Mouse (Mus musculus): Measurements from ENCODE around the gene Scnn1g.

DNA sequence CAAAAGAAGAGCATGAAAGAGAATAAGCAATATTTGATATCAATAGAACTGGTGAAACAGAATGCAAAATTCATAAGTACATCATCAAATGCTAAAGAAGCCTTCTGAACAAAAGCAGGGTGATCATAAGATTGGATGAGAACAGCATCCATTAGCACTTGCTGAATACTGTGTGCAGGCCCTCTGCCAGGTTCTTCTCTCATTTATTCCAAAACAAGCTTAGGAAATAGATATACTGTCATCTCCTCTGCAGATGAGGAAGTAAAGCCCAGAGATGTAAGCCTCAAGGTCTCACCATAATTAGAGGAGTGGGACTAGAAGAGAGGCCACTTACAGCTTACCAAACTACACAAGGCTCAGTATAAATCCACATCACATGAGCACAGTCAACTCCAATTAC, 35.1 kb upstream of the Scnn1g start:
- TF ChIP-seq CTCF (IDR thresholded peaks at IDR 0.05; ENCODE audit: insufficient read depth, low read length) (no peak), POLR2A (IDR thresholded peaks at IDR 0.05; ENCODE audit: borderline replicate concordance, extremely low read depth, low read depth, low read length) (no peak)

All from lung, adult 2 months (tissue).